Mouse (Mus musculus) layer of hippocampus, postnatal 10 days (tissue): Measurements from ENCODE around the gene Metap2. TPM values are rescaled to one million over a fixed set of nuclear protein-coding genes. Genes with fewer than 3 reads are reported as not detected.

Experiments
- total RNA-seq, 2 experiments: library from RNA; stranded (reverse); gene quantifications; 2 replicates each; pipeline ENCODE4 v1.2.3; 2021

The Metap2 gene
- total RNA-seq, 2 experiments from 2014 or later, result 142 to 150 TPM

Other genes starting within 250 kb of the Metap2 start
- not detected for gene Usp44, start 65.5 kb downstream of the Metap2 start, total RNA-seq
- 10 to 100 TPM; 78.5 to 94.9 TPM for gene Vezt, start 138.7 kb upstream of the Metap2 start, total RNA-seq
- gene Fgd6, start 138.9 kb upstream of the Metap2 start, total RNA-seq, result 1 to 10 TPM; 8.5 to 8.9 TPM